Mouse (Mus musculus): ENCODE data around the gene Polg.

DNA sequence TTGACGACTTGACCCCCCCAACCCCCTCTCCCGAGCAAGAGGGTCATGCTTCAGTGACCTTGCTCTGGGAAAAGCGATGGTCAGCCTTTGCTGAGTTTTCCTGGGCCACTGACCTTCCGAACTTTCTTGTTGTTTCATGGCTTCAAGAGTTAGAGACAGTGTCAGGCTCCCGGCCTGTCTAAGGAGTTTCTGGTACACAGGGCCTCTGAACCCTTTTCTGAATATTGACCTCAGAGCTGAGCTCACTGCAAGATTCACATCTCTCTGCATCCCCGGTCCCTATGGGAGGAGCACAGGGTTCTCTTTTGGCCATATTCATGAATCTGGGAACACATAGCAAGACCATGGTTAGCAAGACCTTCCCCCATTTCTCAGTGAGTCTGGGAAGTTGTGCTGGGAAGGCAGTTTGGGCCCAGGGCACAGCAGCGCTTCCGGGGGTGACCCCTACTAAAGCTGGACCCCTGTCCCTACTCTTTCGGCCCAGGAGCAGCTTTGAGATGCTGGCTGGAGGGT is 30.7 kb upstream of the Polg start:
- TF ChIP-seq CTCF (IDR thresholded peaks at IDR 0.05; ENCODE audit: low read depth, low read length) (no peak), POLR2AphosphoS5 (IDR thresholded peaks at IDR 0.05; ENCODE audit: insufficient replicate concordance, low read depth, low read length) (no peak)
